Mouse (Mus musculus) embryonic fibroblast, embryonic 13.5 days (primary cell): ENCODE data around the gene Ptbp3.

Experiments
- CTCF ChIP-seq: IDR thresholded peaks from 2 replicates; pipeline ENCODE4 v1.5.1; 2011; ENCODE audit warnings: mild to moderate bottlenecking, control low read depth, low read length, moderate library complexity, borderline replicate concordance; ENCODE audit not compliant: insufficient read depth
- POLR2A ChIP-seq: IDR thresholded peaks from 2 replicates; pipeline ENCODE4 v1.6.1; 2011; ENCODE audit warnings: low read depth, mild to moderate bottlenecking, control low read depth, low read length, moderate library complexity

DNA sequence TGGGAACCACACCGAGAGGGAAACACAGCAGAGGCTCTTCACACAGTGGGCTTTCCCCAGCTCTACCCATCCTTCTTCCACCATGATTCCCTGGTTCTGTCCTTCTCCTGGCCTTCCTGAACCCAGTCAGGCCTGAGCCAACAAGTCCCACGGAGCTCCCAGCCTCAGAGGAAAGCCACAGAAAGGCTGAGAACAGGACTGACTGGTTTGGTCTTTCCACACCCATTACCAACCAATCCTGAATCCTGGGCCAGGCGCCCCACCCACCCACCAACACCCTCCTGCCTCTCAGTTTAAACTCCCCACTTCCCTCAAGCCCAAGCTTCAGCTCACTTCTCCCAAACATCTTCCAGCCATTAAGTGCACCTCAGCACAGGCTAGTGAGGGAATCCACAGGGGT, 115.1 kb downstream of the Ptbp3 start:
- TF ChIP-seq POLR2A (no peak), CTCF (no peak)
